Mouse (Mus musculus): ENCODE measurements around the gene Kif26a.

The Kif26a gene

GRCm38 (mm10) chr12:112145875-112146651, at the start of gene Kif26a:
Gene Kif26a, plus strand, starts transcription at chr12:112146208.
- DNase-seq, result peak; percentile 71 to 80

GRCm38 (mm10) chr12:112096733-112097117, 49.3 kb upstream of the Kif26a start:
- DNase-seq, result no peak

GRCm38 (mm10) chr12:112100106-112100505, 45.9 kb upstream of the Kif26a start:
- DNase-seq, result no peak

GRCm38 (mm10) chr12:112101045-112101444, 45.0 kb upstream of the Kif26a start:
- DNase-seq, result peak; percentile 30 to 70

DNA sequence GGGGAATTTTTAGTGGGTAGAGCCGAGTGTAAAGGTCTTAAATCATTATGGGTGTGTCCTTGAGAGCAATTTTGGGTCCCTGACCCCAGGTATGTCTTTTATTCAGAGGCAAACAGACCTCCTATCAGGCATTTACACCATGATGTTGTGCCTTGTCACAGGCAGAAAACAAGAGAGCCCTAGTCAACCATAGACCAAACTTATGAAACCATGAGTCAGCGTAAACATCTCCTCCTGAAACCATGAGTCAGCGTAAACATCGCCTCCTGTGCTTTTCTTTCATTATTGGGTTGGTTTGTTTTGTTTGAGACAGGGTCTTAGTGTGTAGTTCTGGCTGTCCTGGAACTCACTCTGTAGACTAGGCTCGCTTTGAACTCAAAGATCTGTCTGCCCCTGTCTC, 42.8 kb upstream of the Kif26a start:
- DNase-seq, result no peak

DNA sequence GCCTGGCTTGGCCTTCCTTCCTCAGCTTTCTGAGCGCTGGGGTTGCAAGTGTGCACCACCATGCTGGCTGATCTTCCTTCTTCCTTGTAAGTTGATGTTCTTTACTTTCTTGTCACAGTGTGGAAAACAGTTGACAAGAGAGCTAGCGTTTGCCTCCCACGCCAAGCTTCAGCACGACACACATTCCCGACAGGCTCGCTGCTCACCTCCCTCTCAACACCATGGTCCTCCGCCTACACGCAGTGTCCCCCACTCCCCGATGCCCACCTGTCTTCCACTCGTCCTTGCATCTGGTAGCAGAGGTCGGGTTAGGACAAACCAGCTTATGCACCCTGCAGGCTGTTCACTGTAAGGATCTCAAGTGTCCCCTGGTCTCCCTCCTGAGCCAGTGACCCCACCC, 41.1 kb upstream of the Kif26a start:
- no peak for DNase-seq

DNA sequence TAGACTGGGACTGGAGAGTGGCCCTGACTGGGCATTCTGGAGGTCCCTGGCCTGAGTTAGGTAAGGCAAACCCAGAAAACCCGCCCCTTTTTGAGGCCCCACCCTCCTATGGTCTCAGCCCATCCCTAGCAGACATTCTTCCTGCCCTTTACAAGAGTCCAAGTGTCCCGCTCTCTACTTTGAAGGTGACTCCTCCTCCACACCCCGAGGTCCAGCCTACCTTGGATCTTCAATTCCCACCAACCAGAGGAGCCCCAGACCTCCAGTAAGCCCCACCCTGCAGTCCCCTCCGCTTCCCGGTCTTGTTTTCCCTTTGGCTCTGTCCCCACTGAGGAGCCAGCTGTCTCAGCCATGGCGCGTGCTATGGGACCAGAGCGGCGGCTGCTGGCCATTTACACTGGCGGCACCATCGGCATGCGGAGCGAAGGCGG, 39.5 kb upstream of the Kif26a start, which contains the start of gene Aspg:
TSS of gene Aspg (plus strand) at position 139 of the 431 bp plus-strand sequence.
- peak; percentile 43 to 56 for DNase-seq

GRCm38 (mm10) chr12:112107685-112108084, 38.3 kb upstream of the Kif26a start:
- no peak for DNase-seq

- DNase-seq, result no peak
Observed at GRCm38 (mm10) chr12:112108696-112109445, 37.1 kb upstream of the Kif26a start.

DNA sequence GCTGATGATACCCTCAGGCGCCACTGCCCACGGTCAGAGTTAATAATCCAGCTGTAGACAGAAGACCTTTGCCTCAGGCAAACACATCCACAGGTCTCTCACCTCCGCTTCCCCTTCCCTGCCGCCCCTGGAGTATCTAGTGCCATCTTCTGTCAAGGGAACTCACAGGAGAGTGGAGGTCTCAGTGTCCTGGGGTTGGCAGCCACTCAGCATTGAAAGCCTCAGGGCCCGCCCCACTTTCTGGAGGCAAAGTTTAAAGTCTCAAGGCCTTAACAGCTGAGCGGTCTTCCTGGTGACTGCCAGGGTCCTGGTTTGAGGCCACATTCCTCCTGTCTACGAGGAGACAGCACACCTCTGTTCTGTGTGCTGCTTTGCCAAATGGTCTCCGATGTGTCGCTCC, 36.3 kb upstream of the Kif26a start:
- no peak for DNase-seq

- no peak for DNase-seq
Observed at GRCm38 (mm10) chr12:112111323-112111722, 34.7 kb upstream of the Kif26a start.

DNA sequence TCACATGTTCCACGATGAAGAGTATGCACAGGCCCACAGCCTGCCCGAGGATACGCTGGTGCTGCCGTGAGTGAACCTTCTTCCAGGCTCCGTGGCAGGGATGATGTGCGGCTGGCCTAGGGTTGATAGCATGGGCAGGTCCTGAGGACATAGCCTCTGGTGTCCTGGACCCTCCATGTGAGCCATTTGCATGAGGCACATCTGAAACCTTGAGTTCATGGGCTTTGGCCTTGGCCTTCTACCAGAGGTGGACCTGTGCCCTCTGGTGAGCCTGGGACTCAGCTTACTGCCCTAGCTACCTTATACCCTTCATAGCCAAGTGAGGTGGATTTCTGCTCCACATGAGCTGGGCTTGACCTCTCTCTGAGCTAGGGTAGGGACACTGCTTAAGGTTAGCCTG, 33.8 kb upstream of the Kif26a start:
- DNase-seq, result no peak

GRCm38 (mm10) chr12:112112686-112113396, 33.2 kb upstream of the Kif26a start:
- DNase-seq, result no peak

GRCm38 (mm10) chr12:112113710-112114109, 32.3 kb upstream of the Kif26a start:
- DNase-seq, result peak; percentile 83 to 89

DNA sequence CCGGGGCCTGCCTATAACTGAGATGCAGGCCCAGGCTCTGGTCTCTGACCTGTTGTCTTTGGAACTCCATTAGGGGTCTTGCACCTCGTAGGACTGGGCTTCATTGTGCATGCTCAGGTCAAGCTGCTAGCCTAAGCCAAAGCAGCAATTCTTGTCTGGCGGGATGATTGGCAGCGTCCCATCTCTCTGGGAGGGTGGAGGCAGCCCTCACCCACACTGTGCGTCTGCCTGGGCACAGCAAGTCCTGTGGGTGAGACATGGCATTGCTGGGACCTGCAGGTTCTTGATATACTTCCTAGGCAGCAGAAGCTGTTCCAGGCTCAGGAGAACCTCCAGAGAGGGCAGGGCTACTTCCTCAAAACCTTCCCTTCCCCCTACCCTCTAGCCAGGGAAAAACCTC, 29.0 kb upstream of the Kif26a start:
- DNase-seq, result no peak

DNA sequence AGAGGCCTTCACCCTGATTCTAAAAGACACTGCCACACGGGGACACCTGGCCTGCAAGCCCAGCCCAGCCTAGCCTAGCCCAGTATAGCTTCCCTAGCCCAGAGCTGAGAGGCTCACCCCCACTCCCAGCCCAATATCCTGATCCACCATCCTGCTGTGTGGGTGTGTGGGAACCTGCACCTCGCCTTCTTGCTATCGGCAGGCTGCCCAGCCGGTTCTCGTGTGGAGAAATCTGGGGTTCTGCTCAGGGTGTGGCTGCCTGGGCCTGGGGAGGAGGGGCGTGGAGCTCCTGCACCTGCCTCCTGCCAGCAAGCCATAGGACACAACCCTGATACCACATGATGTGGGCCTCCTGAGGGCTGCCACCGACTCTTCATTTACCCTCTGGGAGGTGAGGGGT, 28.4 kb upstream of the Kif26a start:
- no peak for DNase-seq

DNA sequence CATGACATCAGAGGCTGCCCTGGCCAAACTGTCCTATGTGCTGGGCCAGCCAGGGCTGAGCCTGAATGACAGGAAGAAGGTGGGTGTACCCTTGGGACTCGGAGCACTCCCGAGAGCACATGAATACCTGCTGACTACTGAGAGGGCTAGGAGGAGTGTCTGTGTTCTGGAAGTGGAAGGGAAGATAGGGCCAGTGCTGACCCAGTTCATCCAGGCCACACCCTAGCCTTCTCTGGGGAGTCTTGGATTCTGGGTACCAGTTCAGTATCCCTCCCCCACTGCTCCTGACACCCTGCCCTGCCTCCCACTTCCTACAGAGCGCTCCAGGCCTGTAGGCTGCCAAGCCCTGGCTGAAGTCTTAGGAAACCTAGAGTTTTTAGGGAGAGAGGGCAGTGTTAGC, 24.8 kb upstream of the Kif26a start:
- no peak for DNase-seq

DNA sequence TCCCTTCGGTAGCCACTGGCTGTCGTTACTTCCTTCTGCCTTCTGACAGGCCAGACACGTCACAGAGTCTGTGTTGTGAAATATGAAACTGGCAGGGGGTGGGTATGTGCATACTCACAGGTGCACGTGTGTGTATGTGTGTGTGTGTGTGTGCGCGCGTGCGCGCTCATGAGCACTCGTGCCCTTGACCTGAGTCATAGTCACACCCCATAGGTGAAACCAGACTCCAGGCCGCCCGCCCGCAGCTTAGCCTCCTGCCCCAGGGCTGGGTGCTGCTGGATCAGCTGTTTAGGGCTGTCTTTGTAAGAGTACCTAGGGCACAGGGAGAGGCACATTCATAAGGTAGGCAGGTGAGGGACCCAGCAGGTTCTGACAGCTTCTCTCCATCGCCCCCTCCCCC, 20.1 kb upstream of the Kif26a start:
- DNase-seq, result peak; percentile 73 to 86

DNA sequence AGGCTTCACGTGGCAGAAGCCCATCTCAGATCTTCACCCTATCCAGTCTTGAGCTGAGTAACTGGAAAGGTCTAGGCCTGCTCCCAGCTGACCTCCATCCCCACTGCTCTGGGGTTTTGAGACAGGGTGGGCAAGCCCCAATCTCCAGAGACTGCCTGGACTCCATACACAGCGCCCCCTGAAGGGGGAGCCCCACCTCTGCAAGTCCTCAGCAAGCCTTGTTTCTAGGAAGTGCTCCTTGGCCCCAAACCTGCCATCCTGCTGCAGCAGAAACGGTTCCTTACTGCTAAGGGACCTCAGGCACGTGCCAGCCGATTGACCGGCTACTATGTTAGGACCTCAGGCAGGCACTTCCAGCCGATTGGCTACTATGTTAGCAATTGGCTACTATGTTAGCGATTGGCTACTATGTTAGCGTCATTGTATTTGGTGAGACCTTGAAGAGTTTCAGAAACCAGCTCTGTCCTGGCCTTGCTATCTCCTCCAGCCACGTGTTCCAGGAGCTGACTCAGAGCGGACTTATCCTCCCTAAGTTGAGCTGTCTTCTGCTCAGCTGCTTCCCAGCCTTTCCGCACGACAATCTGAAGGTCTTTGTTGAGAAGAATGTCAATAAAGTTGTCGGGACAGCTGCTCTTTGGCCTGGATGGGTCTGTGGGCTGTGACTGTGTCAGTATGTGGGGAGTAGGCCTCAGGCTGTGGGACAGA, 18.9 kb upstream of the Kif26a start:
- DNase-seq, result no peak

GRCm38 (mm10) chr12:112128526-112128925, 17.5 kb upstream of the Kif26a start:
- no peak for DNase-seq

GRCm38 (mm10) chr12:112129300-112129856, 16.6 kb upstream of the Kif26a start:
- no peak for DNase-seq

GRCm38 (mm10) chr12:112130161-112130860, 15.7 kb upstream of the Kif26a start:
- DNase-seq, result peak; percentile 78 to 88
